Mouse (Mus musculus): ENCODE data around the gene Tpd52l2.

- TF ChIP-seq CTCF (IDR thresholded peaks at IDR 0.05; ENCODE audit: control insufficient read depth, insufficient read depth, insufficient read length) = no peak
- TF ChIP-seq MAX (IDR thresholded peaks at IDR 0.05) = no peak
- TF ChIP-seq MYOG (IDR thresholded peaks at IDR 0.05; ENCODE audit: control insufficient read depth, extremely low read depth, insufficient read length) = no peak
- no peak for TF ChIP-seq USF1 (IDR thresholded peaks at IDR 0.05; ENCODE audit: low read depth)
- TF ChIP-seq FOSL1 (IDR thresholded peaks at IDR 0.05; ENCODE audit: insufficient read depth, low read length, poor library complexity, severe bottlenecking) = no peak
- no peak for TF ChIP-seq MYOD1 (IDR thresholded peaks at IDR 0.05; ENCODE audit: control insufficient read depth, insufficient read length, low read depth)
- TF ChIP-seq CEBPB (IDR thresholded peaks at IDR 0.05; ENCODE audit: low read depth) = no peak
These were observed 51.7 kb downstream of the Tpd52l2 start for GRCm38 (mm10) chr2:181548682-181549081.
